Mouse (Mus musculus) megakaryocyte, adult 5-6 weeks (primary cell): ENCODE results near the gene H2-DMa. TPM values are rescaled to one million over a fixed set of nuclear protein-coding genes. Genes with fewer than 3 reads are reported as not detected.

Source experiments
- total RNA-seq, 2 experiments: library from RNA; stranded (forward) in 1 of 2; stranded (reverse) in 1 of 2; fragments of 153-499, 151-499 nt in 1 of 2; fragments of 221-1000, 200-1000 nt in 1 of 2; gene quantifications; 2 replicates each; pipeline versions ENCODE4 v1.2.3 to v1.2.4; 2015 to 2017

H2-DMa gene
- total RNA-seq, 2 experiments from 2014 or later = 152 to 172 TPM

Other genes starting within 250 kb of the H2-DMa start
Only the 30 nearest of the 32 such genes appear.
- 9.0 and 12.9 TPM in 2 replicates for gene Kifc1, start 228.9 kb upstream of the H2-DMa start, total RNA-seq (2015)
- 40.1 and 41.3 TPM in 2 replicates for gene Kifc1, start 228.9 kb upstream of the H2-DMa start, total RNA-seq (2017)
- gene Platr17, start 214.4 kb upstream of the H2-DMa start, total RNA-seq (2015) = 4.9 and 9.8 TPM in 2 replicates
- gene Platr17, start 214.4 kb upstream of the H2-DMa start, total RNA-seq (2017) = 2.6 and 5.9 TPM in 2 replicates
- 42.1 and 49.7 TPM in 2 replicates for gene Daxx, start 210.1 kb upstream of the H2-DMa start, total RNA-seq (2015)
- gene Daxx, start 210.1 kb upstream of the H2-DMa start, total RNA-seq (2017) = 39.3 and 63.3 TPM in 2 replicates
- gene Tapbp, start 203.6 kb upstream of the H2-DMa start, total RNA-seq (2015) = 99.7 and 105 TPM in 2 replicates
- gene Tapbp, start 203.6 kb upstream of the H2-DMa start, total RNA-seq (2017) = 88.9 and 93.3 TPM in 2 replicates
- gene Zbtb22, start 203.6 kb upstream of the H2-DMa start, total RNA-seq (2015) = 13.7 and 14.0 TPM in 2 replicates
- gene Zbtb22, start 203.6 kb upstream of the H2-DMa start, total RNA-seq (2017) = 22.0 and 25.8 TPM in 2 replicates
- 33.6 and 38.2 TPM in 2 replicates for gene Rgl2, start 190.0 kb upstream of the H2-DMa start, total RNA-seq (2015)
- 51.8 and 58.3 TPM in 2 replicates for gene Rgl2, start 190.0 kb upstream of the H2-DMa start, total RNA-seq (2017)
- gene Pfdn6, start 179.2 kb upstream of the H2-DMa start, total RNA-seq (2015) = 84.1 and 88.3 TPM in 2 replicates
- 148 and 161 TPM in 2 replicates for gene Pfdn6, start 179.2 kb upstream of the H2-DMa start, total RNA-seq (2017)
- 12.2 and 12.4 TPM in 2 replicates for gene Wdr46, start 178.9 kb upstream of the H2-DMa start, total RNA-seq (2015)
- gene Wdr46, start 178.9 kb upstream of the H2-DMa start, total RNA-seq (2017) = 21.6 and 23.7 TPM in 2 replicates
- 3.5 and 4.0 TPM in 2 replicates for gene B3galt4, start 168.1 kb upstream of the H2-DMa start, total RNA-seq (2015)
- 4.9 and 5.7 TPM in 2 replicates for gene B3galt4, start 168.1 kb upstream of the H2-DMa start, total RNA-seq (2017)
- 15.7 and 17.7 TPM in 2 replicates for gene Vps52, start 163.7 kb upstream of the H2-DMa start, total RNA-seq (2015)
- 11.6 and 22.8 TPM in 2 replicates for gene Vps52, start 163.7 kb upstream of the H2-DMa start, total RNA-seq (2017)
- gene Rps18, start 163.5 kb upstream of the H2-DMa start, total RNA-seq (2015) = 2,016 and 2,115 TPM in 2 replicates
- 724 and 801 TPM in 2 replicates for gene Rps18, start 163.5 kb upstream of the H2-DMa start, total RNA-seq (2017)
- gene H2-K1, start 119.2 kb upstream of the H2-DMa start, total RNA-seq (2015) = 868 and 887 TPM in 2 replicates
- gene H2-K1, start 119.2 kb upstream of the H2-DMa start, total RNA-seq (2017) = 668 and 686 TPM in 2 replicates
- gene Ring1, start 94.9 kb upstream of the H2-DMa start, total RNA-seq (2015) = 5.3 and 6.7 TPM in 2 replicates
- 7.9 and 9.6 TPM in 2 replicates for gene Ring1, start 94.9 kb upstream of the H2-DMa start, total RNA-seq (2017)
- 67.7 and 84.3 TPM in 2 replicates for gene H2-Ke6, start 91.5 kb upstream of the H2-DMa start, total RNA-seq (2015)
- gene H2-Ke6, start 91.5 kb upstream of the H2-DMa start, total RNA-seq (2017) = 34.6 and 35.5 TPM in 2 replicates
- 5.4 and 6.4 TPM in 2 replicates for gene Slc39a7, start 87.9 kb upstream of the H2-DMa start, total RNA-seq (2015)
- gene Slc39a7, start 87.9 kb upstream of the H2-DMa start, total RNA-seq (2017) = 72.5 and 83.1 TPM in 2 replicates
- gene Rxrb, start 87.7 kb upstream of the H2-DMa start, total RNA-seq (2015) = 19.6 and 23.4 TPM in 2 replicates
- gene Rxrb, start 87.7 kb upstream of the H2-DMa start, total RNA-seq (2017) = 23.7 and 27.2 TPM in 2 replicates
- 0.36 and 0.87 TPM in 2 replicates for gene Col11a2, start 80.1 kb upstream of the H2-DMa start, total RNA-seq (2015)
- gene Col11a2, start 80.1 kb upstream of the H2-DMa start, total RNA-seq (2017) = 1.2 and 1.5 TPM in 2 replicates
- 10.0 and 10.8 TPM in 2 replicates for gene H2-Oa, start 27.2 kb upstream of the H2-DMa start, total RNA-seq (2015)
- gene H2-Oa, start 27.2 kb upstream of the H2-DMa start, total RNA-seq (2017) = 3.7 and 6.9 TPM in 2 replicates
- gene Brd2, start 3.1 kb downstream of the H2-DMa start, total RNA-seq (2015) = 287 and 312 TPM in 2 replicates
- gene Brd2, start 3.1 kb downstream of the H2-DMa start, total RNA-seq (2017) = 286 and 353 TPM in 2 replicates
- 8.9 and 9.6 TPM in 2 replicates for gene H2-DMb2, start 23.8 kb downstream of the H2-DMa start, total RNA-seq (2015)
- gene H2-DMb2, start 23.8 kb downstream of the H2-DMa start, total RNA-seq (2017) = 12.4 and 18.3 TPM in 2 replicates
- gene H2-DMb1, start 33.5 kb downstream of the H2-DMa start, total RNA-seq (2015) = 105 and 109 TPM in 2 replicates
- gene H2-DMb1, start 33.5 kb downstream of the H2-DMa start, total RNA-seq (2017) = 110 and 132 TPM in 2 replicates
- gene Tap1, start 68.0 kb downstream of the H2-DMa start, total RNA-seq (2015) = 43.4 and 46.2 TPM in 2 replicates
- 96.5 and 101 TPM in 2 replicates for gene Tap1, start 68.0 kb downstream of the H2-DMa start, total RNA-seq (2017)
- 142 and 149 TPM in 2 replicates for gene Psmb9, start 68.2 kb downstream of the H2-DMa start, total RNA-seq (2015)
- gene Psmb9, start 68.2 kb downstream of the H2-DMa start, total RNA-seq (2017) = 78.7 and 125 TPM in 2 replicates
- 230 and 263 TPM in 2 replicates for gene Psmb8, start 78.2 kb downstream of the H2-DMa start, total RNA-seq (2015)
- gene Psmb8, start 78.2 kb downstream of the H2-DMa start, total RNA-seq (2017) = 339 and 455 TPM in 2 replicates
- 6.4 and 7.1 TPM in 2 replicates for gene Tap2, start 84.0 kb downstream of the H2-DMa start, total RNA-seq (2015)
- 34.2 and 35.9 TPM in 2 replicates for gene Tap2, start 84.0 kb downstream of the H2-DMa start, total RNA-seq (2017)
- gene H2-Ob, start 119.4 kb downstream of the H2-DMa start, total RNA-seq (2015) = 4.2 and 4.7 TPM in 2 replicates
- 2.4 and 2.5 TPM in 2 replicates for gene H2-Ob, start 119.4 kb downstream of the H2-DMa start, total RNA-seq (2017)
- gene H2-Ab1, start 138.1 kb downstream of the H2-DMa start, total RNA-seq (2015) = 145 and 162 TPM in 2 replicates
- 136 and 181 TPM in 2 replicates for gene H2-Ab1, start 138.1 kb downstream of the H2-DMa start, total RNA-seq (2017)
- gene H2-Aa, start 168.3 kb downstream of the H2-DMa start, total RNA-seq (2015) = 193 and 213 TPM in 2 replicates
- 91.8 and 109 TPM in 2 replicates for gene H2-Aa, start 168.3 kb downstream of the H2-DMa start, total RNA-seq (2017)
- 35.4 and 38.0 TPM in 2 replicates for gene H2-Eb1, start 186.3 kb downstream of the H2-DMa start, total RNA-seq (2015)
- gene H2-Eb1, start 186.3 kb downstream of the H2-DMa start, total RNA-seq (2017) = 72.9 and 114 TPM in 2 replicates
- gene H2-Eb2, start 206.1 kb downstream of the H2-DMa start, total RNA-seq (2015) = 0.07 and 0.25 TPM in 2 replicates
- gene H2-Eb2, start 206.1 kb downstream of the H2-DMa start, total RNA-seq (2017) = not detected in 2 replicates